Mouse (Mus musculus) limb, embryonic 14.5 days (tissue): Measurements from ENCODE around the gene Exoc6b. TPM values are rescaled to one million over a fixed set of nuclear protein-coding genes. Genes with fewer than 3 reads are reported as not detected.

ENCODE experiments used
- ATAC-seq: fragments of 200-750 bp; cut with Nextera tagmentation; 2 replicates; pipeline ENCODE4 v1.8.0; 2017; ENCODE audit warnings: low read depth, moderate number of reproducible peaks, moderate TSS enrichment; ENCODE audit not compliant: low FRiP score
- DNase-seq: peaks from one replicate; pipeline ENCODE4 v3.0.0-alpha.2; 2015; ENCODE audit warnings: low spot score
- H3K27ac ChIP-seq: fragments of 300-500 bp; sonication (generic); replicated peaks from 2 replicates; pipeline ENCODE4 v1.5.1; 2014; ENCODE audit warnings: low read depth, mild to moderate bottlenecking, low read length, moderate library complexity, mixed read lengths
- H3K27me3 ChIP-seq: fragments of 300-500 bp; sonication (generic); 2 replicates; pipeline ENCODE4 v1.6.1; 2014; ENCODE audit warnings: low read length, mixed read lengths; ENCODE audit not compliant: control insufficient read depth, insufficient read depth
- H3K36me3 ChIP-seq: fragments of 300-500 bp; sonication (generic); 2 replicates; pipeline ENCODE4 v1.6.1; 2014; ENCODE audit warnings: mild to moderate bottlenecking, low read length, moderate library complexity, mixed read lengths; ENCODE audit not compliant: control insufficient read depth, insufficient read depth
- H3K4me1 ChIP-seq: fragments of 300-500 bp; sonication (generic); 2 replicates; pipeline ENCODE4 v1.6.1; 2014; ENCODE audit warnings: antibody characterized with exemption, low read length, mixed read lengths; ENCODE audit not compliant: control insufficient read depth, insufficient read depth
- H3K4me2 ChIP-seq: fragments of 300-500 bp; sonication (generic); replicated peaks from 2 replicates; pipeline ENCODE4 v1.6.1; 2014; ENCODE audit warnings: low read depth, mild to moderate bottlenecking, low read length, moderate library complexity; ENCODE audit not compliant: severe bottlenecking
- H3K4me3 ChIP-seq: fragments of 300-500 bp; sonication (generic); replicated peaks from 2 replicates; pipeline ENCODE4 v1.5.1; 2014; ENCODE audit warnings: low read length
- H3K9ac ChIP-seq: fragments of 300-500 bp; sonication (generic); 2 replicates; pipeline ENCODE4 v1.6.1; 2014; ENCODE audit warnings: mild to moderate bottlenecking, low read depth, low read length, moderate library complexity; ENCODE audit not compliant: severe bottlenecking
- H3K9me3 ChIP-seq: fragments of 300-500 bp; sonication (generic); 2 replicates; pipeline ENCODE4 v1.6.1; 2016; ENCODE audit warnings: low read length; ENCODE audit not compliant: control insufficient read depth
- POLR2A ChIP-seq: fragments of 200-500 bp; IDR thresholded peaks from 2 replicates; pipeline ENCODE4 v1.8.0; 2012; ENCODE audit warnings: inconsistent platforms, mild to moderate bottlenecking, moderate library complexity, borderline replicate concordance; ENCODE audit not compliant: insufficient read depth, insufficient read length; ENCODE audit errors: extremely low read depth
- WGBS: fragments of 180-500 bp; shearing (Covaris S2); extraction: QIAGEN DNeasy Blood & Tissue Kit; methylation state at CpG from one replicate; pipeline ENCODE4 v1.1.7; 2014; 5-methylcytosine and 5-hydroxymethylcytosine counted together
- polyA plus RNA-seq, 2 experiments: library from polyadenylated mRNA; depleted of rRNA in 1 of 2; stranded (reverse) in 1 of 2; unstranded in 1 of 2; fragments of >200 nt; fragmentation: Nextera tagmentation in 1 of 2; extraction: Ambion mirVana in 1 of 2; gene quantifications; 2 replicates each; pipeline versions ENCODE4 v1.2.1 to v1.2.3; 2012 to 2014

Exoc6b gene
- polyA plus RNA-seq, 2 experiments = 16.1 to 40.7 TPM

GRCm38 (mm10) chr6:84588895-84589652 is 480.2 kb downstream of the Exoc6b start:
- peaks cover 24% of the 10 kb centered on the region for H3K4me1 ChIP-seq
- WGBS = 2% methylated on average over 32 of the region's 54 CpGs
- H3K9ac ChIP-seq = peak overlapping the region; percentile 64

GRCm38 (mm10) chr6:84588221-84588894 is 481.0 kb downstream of the Exoc6b start:
- under 1% methylated on average over 41 of the region's 41 CpGs for whole genome bisulfite sequencing
- H3K27me3 ChIP-seq = peaks cover 17% of the 10 kb centered on the region; the same call in 1 of the 2 replicates
- no peak for TF ChIP-seq POLR2A
- H3K9me3 ChIP-seq = no peaks in the 10 kb centered on the region
- peak overlapping the region; percentile 58 for H3K4me3 ChIP-seq
- DNase-seq (no peak), ATAC-seq (no peak)
- H3K36me3 ChIP-seq = no peaks in the 10 kb centered on the region
- H3K4me2 ChIP-seq = peak overlapping the region; percentile 87
- H3K9ac ChIP-seq = peak overlapping the region; percentile 64
- H3K4me1 ChIP-seq = peaks cover 30% of the 10 kb centered on the region
- H3K27ac ChIP-seq = peak overlapping the region; percentile 84

More at GRCm38 (mm10) chr6:84588895-84589652, 480.2 kb downstream of the Exoc6b start:
- Histone ChIP-seq H3K36me3 (no peaks in the 10 kb centered on the region), H3K4me3 (peak overlapping the region; percentile 58), H3K4me2 (peak overlapping the region; percentile 87), H3K27me3 (peaks cover 11% of the 10 kb centered on the region; the same call in 1 of the 2 replicates), H3K27ac (peak overlapping the region; percentile 84), H3K9me3 (no peaks in the 10 kb centered on the region)
- peak; percentile 93; the same call in 1 of the 2 replicates for TF ChIP-seq POLR2A
- DNase-seq (peak; percentile 66), ATAC-seq (peak; percentile 41; the same call in 1 of the 2 replicates)

GRCm38 (mm10) chr6:84587471-84588101 is 481.7 kb downstream of the Exoc6b start:
- peak; percentile 42 for DNase-seq
- Histone ChIP-seq H3K9me3 (no peaks in the 10 kb centered on the region), H3K9ac (peak overlapping the region; percentile 64), H3K36me3 (peaks cover under 1% of the 10 kb centered on the region; the same call in 1 of the 2 replicates), H3K4me2 (peak overlapping the region; percentile 87), H3K27me3 (peaks cover 17% of the 10 kb centered on the region; the same call in 1 of the 2 replicates), H3K27ac (peak overlapping the region; percentile 84), H3K4me1 (peaks cover 36% of the 10 kb centered on the region), H3K4me3 (peak overlapping the region; percentile 58)
- TF ChIP-seq POLR2A = 0 out of 2 replicates have a peak, but pooled peaks have one; percentile 36
- WGBS = under 1% methylated on average over 50 of the region's 51 CpGs
- no peak for ATAC-seq

- H3K4me3 ChIP-seq = peak overlapping the region; percentile 58
- ATAC-seq (no peak), DNase-seq (peak; percentile 21)
- H3K4me1 ChIP-seq = peaks cover 45% of the 10 kb centered on the region
- H3K4me2 ChIP-seq = peak overlapping the region; percentile 87
- H3K27ac ChIP-seq = peak overlapping the region; percentile 84
- H3K9me3 ChIP-seq = no peaks in the 10 kb centered on the region
- peak overlapping the region; percentile 64 for H3K9ac ChIP-seq
- no peak for TF ChIP-seq POLR2A
- 2% methylated on average over 28 of the region's 28 CpGs for WGBS
- H3K27me3 ChIP-seq = peaks cover 17% of the 10 kb centered on the region; the same call in 1 of the 2 replicates
- peaks cover 7% of the 10 kb centered on the region; the same call in 1 of the 2 replicates for H3K36me3 ChIP-seq
Measured at GRCm38 (mm10) chr6:84586551-84587200, 482.6 kb downstream of the Exoc6b start.
